Mouse (Mus musculus): ENCODE measurements around the gene Lrrc25.
"Not testable (repeated sequence)": the region's sequence is repeated elsewhere in the genome, so short reads cannot be mapped to it uniquely, and the experiment has no call there.

Lrrc25 gene

GRCm38 (mm10) chr8:70615894-70616293, at the start of gene Lrrc25:
Gene Lrrc25 (plus strand): TSS chr8:70616155.
- peak; percentile 97 for DNase-seq

- no peak for DNase-seq
Measured at GRCm38 (mm10) chr8:70570360-70570759, 45.6 kb upstream of the Lrrc25 start.

GRCm38 (mm10) chr8:70570990-70571389, 45.0 kb upstream of the Lrrc25 start:
- peak; percentile 99 for DNase-seq

- DNase-seq = peak; percentile 91
Measured at GRCm38 (mm10) chr8:70574302-70574701, 41.7 kb upstream of the Lrrc25 start.

GRCm38 (mm10) chr8:70574915-70575314, 41.0 kb upstream of the Lrrc25 start:
- peak; percentile 99 for DNase-seq

- DNase-seq = no peak
Measured at GRCm38 (mm10) chr8:70577207-70577606, 38.7 kb upstream of the Lrrc25 start.

GRCm38 (mm10) chr8:70583476-70584387, 32.2 kb upstream of the Lrrc25 start:
- DNase-seq = peak; percentile 97

GRCm38 (mm10) chr8:70584606-70585257, 31.2 kb upstream of the Lrrc25 start:
- peak; percentile 92 for DNase-seq

GRCm38 (mm10) chr8:70585258-70585652, 30.7 kb upstream of the Lrrc25 start:
- peak; percentile 97 for DNase-seq

GRCm38 (mm10) chr8:70587955-70588354, 28.0 kb upstream of the Lrrc25 start:
- not testable (repeated sequence) for DNase-seq

GRCm38 (mm10) chr8:70591569-70591968, 24.4 kb upstream of the Lrrc25 start:
- no peak for DNase-seq

- DNase-seq = peak; percentile 97
Measured at GRCm38 (mm10) chr8:70593173-70593572, 22.8 kb upstream of the Lrrc25 start.

- peak; percentile 99 for DNase-seq
Measured at GRCm38 (mm10) chr8:70593961-70594609, 21.9 kb upstream of the Lrrc25 start, which contains the start of gene Isyna1. Gene Isyna1 (plus strand): TSS chr8:70594373.

- DNase-seq = peak; percentile 96
Measured at GRCm38 (mm10) chr8:70594621-70595564, 21.1 kb upstream of the Lrrc25 start.

GRCm38 (mm10) chr8:70595811-70596210, 20.1 kb upstream of the Lrrc25 start:
- peak; percentile 93 for DNase-seq

GRCm38 (mm10) chr8:70596216-70596615, 19.7 kb upstream of the Lrrc25 start:
- DNase-seq = peak; percentile 94

GRCm38 (mm10) chr8:70596775-70597416, 19.1 kb upstream of the Lrrc25 start:
- DNase-seq = peak; percentile 93

GRCm38 (mm10) chr8:70597417-70598272, 18.3 kb upstream of the Lrrc25 start:
- DNase-seq = peak; percentile 94

- peak; percentile 97 for DNase-seq
Measured at GRCm38 (mm10) chr8:70598283-70598682, 17.7 kb upstream of the Lrrc25 start.

- no peak for DNase-seq
Measured at GRCm38 (mm10) chr8:70598722-70599121, 17.2 kb upstream of the Lrrc25 start.

Measured in heart, adult 11 months (tissue).